Mouse (Mus musculus): ENCODE results near the gene Akr1c18.

DNA sequence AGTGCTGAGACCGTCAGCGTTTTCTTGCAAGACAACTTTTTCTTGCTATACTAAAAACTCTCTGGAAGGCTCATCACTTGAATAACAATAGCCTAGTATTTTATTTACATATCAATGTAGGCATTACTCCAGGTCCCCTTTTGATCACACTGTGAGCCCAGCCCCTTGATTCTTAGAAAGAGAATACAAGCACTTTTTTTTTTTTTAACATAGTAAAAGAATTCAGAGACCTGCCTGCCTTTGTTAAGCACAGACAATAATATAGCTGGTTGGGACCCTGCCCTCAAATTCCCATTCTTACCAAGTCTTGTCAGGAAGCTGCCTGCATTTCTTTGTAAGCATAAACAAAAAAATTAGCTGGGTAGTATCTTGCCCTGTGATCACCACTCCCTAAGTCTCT lies 4.8 kb upstream of the Akr1c18 start:
- TF ChIP-seq CTCF (IDR thresholded peaks at IDR 0.05; ENCODE audit: control insufficient read depth, insufficient read depth, insufficient replicate concordance, low read depth, low read length), result no peak
- no peak for TF ChIP-seq POLR2A (IDR thresholded peaks at IDR 0.05; ENCODE audit: control insufficient read depth, low read depth, low read length)

Measured in testis, adult 2 months (tissue).